ENCODE assay signal across 25 mouse cellular contexts in genomic region chr10:96806579-96806978, GRCm38 (mm10).
DNase-seq lines count a peak whose midpoint lies in the region; TF ChIP-seq lines count a peak whose summit lies in the region.
"Had no signal": no experiment of that assay in that cellular context is flagged by ENCODE, and none has a peak within 500 bp of the region (broad histone marks: within the 10 kb centered on the region; RNA-seq: fewer than 3 reads in every experiment).

No protein-coding gene starts in this region.

- TF ChIP-seq CTCF in embryonic fibroblast, embryonic 13.5 days (IDR thresholded peaks at IDR 0.05; ENCODE audit: borderline replicate concordance, insufficient read depth, low read length): no peak

- DNase-seq in 3134 (ENCODE audit: extremely low read depth, insufficient read length, low spot score): peak; percentile 76
- DNase-seq in 3T3-L1 (ENCODE audit: low read depth, low spot score): peak; percentile 92
- peak; percentile 89 for DNase-seq in NIH3T3 (ENCODE audit: low read depth)
- no peak for DNase-seq in ovary, adult 18-20 months (ENCODE audit: low spot score)
- DNase-seq in kidney, postnatal 10 days: no peak
- DNase-seq in spleen, postnatal 4 days (ENCODE audit: low spot score in 2 of 2): no peak
- DNase-seq: adrenal gland, adult 2 months; adrenal gland, postnatal 14 days; B cell, adult 2 months; cerebellum, adult 11 months; cerebellum, adult 2 months; cerebellum, adult 9-11 months; cerebellum, postnatal 25 days; gastrocnemius, postnatal 10 days; gastrocnemius, postnatal 36 days; heart, postnatal 36 days; kidney, adult 2 months had no signal

- H3K4me3 ChIP-seq in embryonic fibroblast, embryonic 13.5 days (ENCODE audit: insufficient read depth, low read length): no peak overlapping the region
- H3K4me3 ChIP-seq: embryonic facial prominence, embryonic 10.5 days; embryonic facial prominence, embryonic 13.5 days; forebrain, embryonic 10.5 days; forebrain, embryonic 13.5 days; hindbrain, embryonic 10.5 days; hindbrain, embryonic 13.5 days had no signal

- H3K27ac ChIP-seq in embryonic fibroblast, embryonic 13.5 days (ENCODE audit: insufficient read depth, low read length): peak overlapping the region; percentile 62
- H3K27ac ChIP-seq: embryonic facial prominence, embryonic 10.5 days; embryonic facial prominence, embryonic 13.5 days; forebrain, embryonic 10.5 days; forebrain, embryonic 13.5 days; hindbrain, embryonic 10.5 days; hindbrain, embryonic 13.5 days; hindbrain, postnatal 0 days had no signal

- H3K4me1 ChIP-seq in embryonic fibroblast, embryonic 13.5 days (ENCODE audit: control insufficient read depth, insufficient read depth, low read length): no peaks in the 10 kb centered on the region; the same call in none of the 2 replicates
- H3K4me1 ChIP-seq: embryonic facial prominence, embryonic 13.5 days; forebrain, embryonic 10.5 days; forebrain, embryonic 13.5 days had no signal

- no peak for TF ChIP-seq POLR2A in embryonic fibroblast, embryonic 13.5 days (IDR thresholded peaks at IDR 0.05; ENCODE audit: low read depth, low read length)

Comparison
In these comparisons a context has a peak if more than half of its experiments do, and no peak if none do; other contexts are left out.
1. DNase-seq: peak in 3134 (single experiment), 3T3-L1 (single experiment) and NIH3T3 (single experiment); none in ovary, adult 18-20 months (single experiment), kidney, postnatal 10 days (single experiment) and spleen, postnatal 4 days (0 of 2).